Comparison of ENCODE assay signal across 11 mouse cellular contexts in genomic region chr9:32570547-32570946, GRCm38 (mm10). TPM values are rescaled to one million over a fixed set of nuclear protein-coding genes. Genes with fewer than 3 reads are reported as not detected.
DNase-seq lines count a peak whose midpoint lies in the region; ATAC-seq and TF ChIP-seq lines count a peak whose summit lies in the region.
"Had no signal": no experiment of that assay in that cellular context is flagged by ENCODE, and none has a peak within 500 bp of the region (broad histone marks: within the 10 kb centered on the region; RNA-seq: fewer than 3 reads in every experiment).

No protein-coding gene starts in this region.

- H3K79me2 ChIP-seq in MEL (ENCODE audit: control insufficient read depth, insufficient read depth, low read length, poor library complexity): no peaks in the 10 kb centered on the region

- peaks cover 2 to 19% of the 10 kb centered on the region in 2 experiments; a peak in 3 of 4 replicates for H3K4me1 ChIP-seq in MEL (ENCODE audit: control insufficient read depth in 1 of 2, insufficient read depth in 2 of 2, low read length in 2 of 2)

- ATAC-seq in megakaryocyte-erythroid progenitor cell, adult 5-6 weeks (replicated peaks; ENCODE audit: low FRiP score, low TSS enrichment, poor library complexity, severe bottlenecking): peak; percentile 64

- H3K27me3 ChIP-seq in MEL (ENCODE audit: control insufficient read depth in 1 of 2, insufficient read depth in 2 of 2, low read length in 2 of 2): no peaks in the 10 kb centered on the region

- H3K4me3 ChIP-seq in MEL (ENCODE audit: control insufficient read depth in 1 of 2, insufficient read depth in 1 of 2, low read depth in 2 of 2, low read length in 2 of 2): peak overlapping the region; percentile 11 to 24

- H3K9ac ChIP-seq in MEL (ENCODE audit: control insufficient read depth, low read depth, low read length, poor library complexity, severe bottlenecking): peak overlapping the region; percentile 10; the same call in 1 of the 2 replicates

- peak; percentile 23 for DNase-seq in lung, postnatal 25 days (ENCODE audit: low spot score)
- no peak for DNase-seq in lung, postnatal 14 days
- peak; percentile 58 for DNase-seq in MEL (ENCODE audit: low read depth, low spot score)
- peak; percentile 45 for DNase-seq in thymus, postnatal 4 days
- DNase-seq in adrenal gland, postnatal 4 days (ENCODE audit: low spot score in 2 of 2): no peak
- no peak for DNase-seq in heart, postnatal 10 days
- DNase-seq: adrenal gland, postnatal 36 days; heart, postnatal 4 days; kidney, adult 8-10 months; lung, adult 2 months had no signal

- no peak for TF ChIP-seq RAD21 in MEL (IDR thresholded peaks at IDR 0.05; ENCODE audit: low read depth, low read length)

- TF ChIP-seq EP300 in MEL (IDR thresholded peaks at IDR 0.05; ENCODE audit: low read depth in 1 of 2, low read length in 2 of 2): peak; percentile 54 to 66; a peak in 3 of 4 replicates

- H3K27ac ChIP-seq in MEL (ENCODE audit: control insufficient read depth, low read depth, low read length): peak overlapping the region; percentile 34; the same call in 1 of the 2 replicates

- H3K36me3 ChIP-seq in MEL (ENCODE audit: control insufficient read depth in 1 of 2, insufficient read depth in 2 of 2, low read length in 2 of 2): peaks cover 0 to 10% of the 10 kb centered on the region in 2 experiments; a peak in 2 of 4 replicates

- no peaks in the 10 kb centered on the region for H3K9me3 ChIP-seq in MEL (replicated peaks; ENCODE audit: insufficient read depth, low read length)

- intact Hi-C loops in heart, postnatal 10 days (cut with DNase I): loop anchor here (10.0 kb wide), 1 partner anchor 296 kb away; no protein-coding TSS in a partner anchor

- TF ChIP-seq POLR2A in MEL (IDR thresholded peaks at IDR 0.05; ENCODE audit: control insufficient read depth in 1 of 2, insufficient read depth in 1 of 2, low read depth in 1 of 2, low read length in 2 of 2, poor library complexity in 1 of 2): no peak

- TF ChIP-seq CTCF in MEL (IDR thresholded peaks at IDR 0.05 in 2 of 3, conservative IDR thresholded peaks at IDR 0.05 in 1 of 3; ENCODE audit: control insufficient read depth in 1 of 3, insufficient read depth in 1 of 3, low read depth in 2 of 3, low read length in 3 of 3, poor library complexity in 1 of 3, severe bottlenecking in 1 of 3): no peak

TF ChIP-seq in MEL, 35 proteins besides CTCF, POLR2A, EP300 and RAD21:
- TF ChIP-seq ETS1 (IDR thresholded peaks at IDR 0.05; ENCODE audit: low read depth, low read length) (peak; percentile 52), TCF12 (IDR thresholded peaks at IDR 0.05; ENCODE audit: low read depth, low read length) (peak; percentile 53; the same call in 1 of the 2 replicates), MXI1 (IDR thresholded peaks at IDR 0.05; ENCODE audit: low read depth, low read length) (no peak), MAFK (IDR thresholded peaks at IDR 0.05; ENCODE audit: borderline replicate concordance, low read depth, low read length) (no peak), GATA1 (IDR thresholded peaks at IDR 0.05; ENCODE audit: low read depth, low read length) (peak; percentile 48; the same call in 1 of the 2 replicates), ELF1 (IDR thresholded peaks at IDR 0.05; ENCODE audit: low read depth, low read length) (peak; percentile 90), MYB (IDR thresholded peaks at IDR 0.05; ENCODE audit: low read depth, low read length) (0 out of 2 replicates have a peak, but pooled peaks have one; percentile 15), RCOR1 (IDR thresholded peaks at IDR 0.05; ENCODE audit: low read depth, low read length) (peak; percentile 29; the same call in 1 of the 2 replicates), CHD1 (IDR thresholded peaks at IDR 0.05; ENCODE audit: low read depth, low read length) (no peak), BHLHE40 (IDR thresholded peaks at IDR 0.05; ENCODE audit: borderline replicate concordance, low read depth, low read length) (0 out of 2 replicates have a peak, but pooled peaks have one; percentile 13), HCFC1 (IDR thresholded peaks at IDR 0.05; ENCODE audit: low read depth, low read length) (peak; percentile 44; the same call in 1 of the 2 replicates)

RNA-seq across cellular contexts. Expression of gene Fli1, which starts 27.9 kb away (rescaled TPM):
- total RNA-seq in MEL (2012; rRNA removed): 22.1 and 24.3 TPM in 2 replicates
- polyA plus RNA-seq in MEL (2012; ENCODE audit: insufficient read depth in 1 of 2, insufficient read length in 2 of 2, low read depth in 1 of 2, low replicate concordance in 2 of 2, missing spikeins in 1 of 2): 100 to 1,000 TPM in 1 of 2 experiments, 10 to 100 TPM in 1; 13.8 to 171 TPM
- 8.9 and 18.6 TPM in 2 replicates for total RNA-seq in megakaryocyte-erythroid progenitor cell, adult 5-6 weeks (2014; fragmentation: Nextera tagmentation)
- total RNA-seq in megakaryocyte-erythroid progenitor cell, adult 5-6 weeks (2017): 17.7 and 38.1 TPM in 2 replicates
- total RNA-seq in adrenal gland, postnatal 4 days (2021): 10 to 100 TPM; 27.5 to 28.1 TPM
- 10 to 100 TPM; 41.1 to 47.5 TPM for total RNA-seq in heart, postnatal 10 days (2021)

Comparison
In these comparisons a context has a peak if more than half of its experiments do, and no peak if none do; other contexts are left out.
1. DNase-seq: peak in lung, postnatal 25 days (single experiment), MEL (single experiment) and thymus, postnatal 4 days (single experiment); none in lung, postnatal 14 days (single experiment), adrenal gland, postnatal 4 days (0 of 2) and heart, postnatal 10 days (0 of 2).